Mouse (Mus musculus): ENCODE measurements around the gene Atg14. TPM values are rescaled to one million over a fixed set of nuclear protein-coding genes. Genes with fewer than 3 reads are reported as not detected.
"Not testable (repeated sequence)": the region's sequence is repeated elsewhere in the genome, so short reads cannot be mapped to it uniquely, and the experiment has no call there.

Atg14 gene
- polyA plus RNA-seq (2015; fragmentation: Nextera tagmentation; extraction: Ambion mirVana) = 13.8 and 13.9 TPM in 2 replicates

GRCm38 (mm10) chr14:47570549-47570948, at the start of gene Atg14:
TSS of gene Atg14 (minus strand) at chr14:47570649.
- not testable (repeated sequence) for DNase-seq (ENCODE audit: low spot score); H3K9ac ChIP-seq (ENCODE audit: low read depth, low read length); H3K27ac ChIP-seq; H3K36me3 ChIP-seq (ENCODE audit: insufficient read depth, low read length); H3K9me3 ChIP-seq (replicated peaks; ENCODE audit: low read length); ATAC-seq (replicated peaks; ENCODE audit: low FRiP score, low read depth); H3K4me3 ChIP-seq (replicated peaks; ENCODE audit: low read depth, low read length); H3K4me2 ChIP-seq (ENCODE audit: low read length); H3K4me1 ChIP-seq (replicated peaks; ENCODE audit: insufficient read depth, low read length); H3K27me3 ChIP-seq (ENCODE audit: insufficient read depth, low read length)
- WGBS = 93% methylated on average over 11 of the region's 11 CpGs

GRCm38 (mm10) chr14:47618891-47619290, 48.4 kb upstream of the Atg14 start:
- Histone ChIP-seq H3K4me2 (ENCODE audit: low read length) (no peak overlapping the region), H3K36me3 (ENCODE audit: insufficient read depth, low read length) (no peaks in the 10 kb centered on the region), H3K27me3 (ENCODE audit: insufficient read depth, low read length) (no peaks in the 10 kb centered on the region), H3K9ac (ENCODE audit: low read depth, low read length) (no peak overlapping the region), H3K4me1 (replicated peaks; ENCODE audit: insufficient read depth, low read length) (no peaks in the 10 kb centered on the region), H3K4me3 (replicated peaks; ENCODE audit: low read depth, low read length) (no peak overlapping the region), H3K27ac (no peak overlapping the region), H3K9me3 (replicated peaks; ENCODE audit: low read length) (no peaks in the 10 kb centered on the region)
- peak; percentile 3 for DNase-seq (ENCODE audit: low spot score)
- no peak for TF ChIP-seq CTCF (IDR thresholded peaks at IDR 0.05; ENCODE audit: low read depth)
- 61% methylated on average over 5 of the region's 5 CpGs for WGBS
- no peak for ATAC-seq (replicated peaks; ENCODE audit: low FRiP score, low read depth)

- peak; percentile 42 for DNase-seq (ENCODE audit: low spot score)
- ATAC-seq (replicated peaks; ENCODE audit: low FRiP score, low read depth) = no peak
- H3K9me3 ChIP-seq (replicated peaks; ENCODE audit: low read length) = no peaks in the 10 kb centered on the region
- no peak overlapping the region for H3K4me3 ChIP-seq (replicated peaks; ENCODE audit: low read depth, low read length)
- no peaks in the 10 kb centered on the region for H3K36me3 ChIP-seq (ENCODE audit: insufficient read depth, low read length)
- no peaks in the 10 kb centered on the region for H3K27me3 ChIP-seq (ENCODE audit: insufficient read depth, low read length)
- WGBS = 47% methylated on average over 7 of the region's 7 CpGs
- no peaks in the 10 kb centered on the region for H3K4me1 ChIP-seq (replicated peaks; ENCODE audit: insufficient read depth, low read length)
- no peak for TF ChIP-seq CTCF (IDR thresholded peaks at IDR 0.05; ENCODE audit: low read depth)
- no peak overlapping the region for H3K27ac ChIP-seq
- no peak overlapping the region for H3K9ac ChIP-seq (ENCODE audit: low read depth, low read length)
- no peak overlapping the region for H3K4me2 ChIP-seq (ENCODE audit: low read length)
These were observed 42.8 kb upstream of the Atg14 start for GRCm38 (mm10) chr14:47613254-47613653.

- no peaks in the 10 kb centered on the region for H3K9me3 ChIP-seq (replicated peaks; ENCODE audit: low read length)
- peak; percentile 83 for TF ChIP-seq CTCF (IDR thresholded peaks at IDR 0.05; ENCODE audit: low read depth)
- H3K9ac ChIP-seq (ENCODE audit: low read depth, low read length) = no peak overlapping the region
- 31% methylated on average over 11 of the region's 11 CpGs for WGBS
- ATAC-seq (replicated peaks; ENCODE audit: low FRiP score, low read depth) (no peak; the same call in 1 of the 2 replicates), DNase-seq (ENCODE audit: low spot score) (peak; percentile 86)
- H3K27ac ChIP-seq = no peak overlapping the region
- H3K36me3 ChIP-seq (ENCODE audit: insufficient read depth, low read length) = no peaks in the 10 kb centered on the region
- no peaks in the 10 kb centered on the region for H3K4me1 ChIP-seq (replicated peaks; ENCODE audit: insufficient read depth, low read length)
- H3K4me2 ChIP-seq (ENCODE audit: low read length) = peak overlapping the region; percentile 41
- H3K27me3 ChIP-seq (ENCODE audit: insufficient read depth, low read length) = no peaks in the 10 kb centered on the region
- no peak overlapping the region for H3K4me3 ChIP-seq (replicated peaks; ENCODE audit: low read depth, low read length)
These were observed 27.5 kb upstream of the Atg14 start for GRCm38 (mm10) chr14:47597942-47598388.

GRCm38 (mm10) chr14:47594426-47595103, 24.1 kb upstream of the Atg14 start:
- H3K4me1 ChIP-seq (replicated peaks; ENCODE audit: insufficient read depth, low read length) = no peaks in the 10 kb centered on the region
- ATAC-seq (replicated peaks; ENCODE audit: low FRiP score, low read depth) (no peak), DNase-seq (ENCODE audit: low spot score) (no peak)
- 48% methylated on average over 7 of the region's 7 CpGs for whole genome bisulfite sequencing
- no peak overlapping the region for H3K9ac ChIP-seq (ENCODE audit: low read depth, low read length)
- no peaks in the 10 kb centered on the region for H3K9me3 ChIP-seq (replicated peaks; ENCODE audit: low read length)
- H3K27ac ChIP-seq = no peak overlapping the region
- H3K4me2 ChIP-seq (ENCODE audit: low read length) = no peak overlapping the region
- H3K4me3 ChIP-seq (replicated peaks; ENCODE audit: low read depth, low read length) = no peak overlapping the region
- H3K27me3 ChIP-seq (ENCODE audit: insufficient read depth, low read length) = no peaks in the 10 kb centered on the region
- no peaks in the 10 kb centered on the region for H3K36me3 ChIP-seq (ENCODE audit: insufficient read depth, low read length)
- no peak for TF ChIP-seq CTCF (IDR thresholded peaks at IDR 0.05; ENCODE audit: low read depth)

- no peaks in the 10 kb centered on the region for H3K4me1 ChIP-seq (replicated peaks; ENCODE audit: insufficient read depth, low read length)
- no peak overlapping the region for H3K4me2 ChIP-seq (ENCODE audit: low read length)
- no peak overlapping the region for H3K27ac ChIP-seq
- WGBS = 68% methylated on average over 10 of the region's 10 CpGs
- H3K9me3 ChIP-seq (replicated peaks; ENCODE audit: low read length) = no peaks in the 10 kb centered on the region
- no peak overlapping the region for H3K4me3 ChIP-seq (replicated peaks; ENCODE audit: low read depth, low read length)
- no peaks in the 10 kb centered on the region for H3K36me3 ChIP-seq (ENCODE audit: insufficient read depth, low read length)
- H3K27me3 ChIP-seq (ENCODE audit: insufficient read depth, low read length) = no peaks in the 10 kb centered on the region
- no peak for DNase-seq (ENCODE audit: low spot score)
- no peak overlapping the region for H3K9ac ChIP-seq (ENCODE audit: low read depth, low read length)
- no peak for TF ChIP-seq CTCF (IDR thresholded peaks at IDR 0.05; ENCODE audit: low read depth)
- ATAC-seq (replicated peaks; ENCODE audit: low FRiP score, low read depth) = no peak
These were observed 20.0 kb upstream of the Atg14 start for GRCm38 (mm10) chr14:47590391-47590975.

All from kidney, postnatal 0 days (tissue).